Mouse (Mus musculus): ENCODE data around the gene Dnajc4. TPM values are rescaled to one million over a fixed set of nuclear protein-coding genes. Genes with fewer than 3 reads are reported as not detected.

Dnajc4 gene
- total RNA-seq, 1 experiment from 2014 or later: 50.3 TPM

GRCm38 (mm10) chr19:6975537-6976521 is 16.5 kb downstream of the Dnajc4 start, which contains the start of gene Plcb3:
Plcb3 (minus strand) TSS chr19:6976470.
- peak; percentile 59 for DNase-seq

DNA sequence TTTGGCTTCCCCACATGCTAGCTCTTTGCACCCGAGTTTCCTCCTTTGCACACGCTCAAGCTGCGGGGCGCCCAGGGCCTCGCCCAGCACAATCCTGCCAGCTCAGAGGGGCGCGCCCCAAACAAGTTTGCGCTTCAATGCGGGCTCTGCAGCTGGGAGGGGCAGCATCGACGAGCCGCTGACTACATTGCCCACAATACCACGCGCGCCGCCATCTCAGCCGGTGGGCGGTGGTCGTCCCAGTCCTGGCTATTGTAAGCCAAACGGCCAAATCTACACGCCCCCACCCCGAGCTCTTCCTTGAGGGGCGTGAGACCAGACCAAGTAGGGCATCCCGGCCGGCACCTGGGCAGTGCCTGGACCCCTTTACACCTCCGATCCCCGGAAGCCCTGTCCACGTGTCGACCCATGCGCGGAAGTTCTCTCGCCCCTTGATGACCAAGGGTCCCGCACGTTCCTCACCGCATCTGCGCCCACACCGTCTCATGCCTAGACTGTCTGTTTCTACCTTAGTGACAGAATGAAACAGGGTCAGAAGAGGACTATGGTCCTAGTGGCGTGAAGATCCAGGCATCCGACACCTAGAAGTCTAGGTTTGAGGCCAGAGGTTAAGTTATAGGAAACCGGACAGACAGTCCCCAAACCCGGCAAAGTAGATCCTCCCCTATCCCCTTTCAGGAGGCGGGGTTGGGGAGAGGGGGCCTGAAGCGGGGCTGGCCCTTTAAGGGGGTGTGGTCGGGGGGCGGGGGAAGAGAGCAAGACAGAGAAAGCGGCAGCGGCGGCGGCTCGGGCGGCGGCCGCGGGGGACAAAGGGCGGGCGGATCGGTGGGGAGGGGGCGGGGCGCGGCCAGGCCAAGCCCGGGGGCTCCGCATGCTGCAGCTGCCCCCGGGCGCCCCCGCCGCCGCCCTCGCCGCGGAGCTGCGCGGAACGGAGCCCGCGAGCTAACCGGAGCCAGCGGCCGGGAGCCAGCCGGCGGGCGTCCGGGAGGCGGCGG is 17.9 kb downstream of the Dnajc4 start, which contains the start of gene Ppp1r14b:
Gene Ppp1r14b (plus strand): TSS at position 758 of the 995 bp plus-strand sequence.
- DNase-seq: peak; percentile 87

DNA sequence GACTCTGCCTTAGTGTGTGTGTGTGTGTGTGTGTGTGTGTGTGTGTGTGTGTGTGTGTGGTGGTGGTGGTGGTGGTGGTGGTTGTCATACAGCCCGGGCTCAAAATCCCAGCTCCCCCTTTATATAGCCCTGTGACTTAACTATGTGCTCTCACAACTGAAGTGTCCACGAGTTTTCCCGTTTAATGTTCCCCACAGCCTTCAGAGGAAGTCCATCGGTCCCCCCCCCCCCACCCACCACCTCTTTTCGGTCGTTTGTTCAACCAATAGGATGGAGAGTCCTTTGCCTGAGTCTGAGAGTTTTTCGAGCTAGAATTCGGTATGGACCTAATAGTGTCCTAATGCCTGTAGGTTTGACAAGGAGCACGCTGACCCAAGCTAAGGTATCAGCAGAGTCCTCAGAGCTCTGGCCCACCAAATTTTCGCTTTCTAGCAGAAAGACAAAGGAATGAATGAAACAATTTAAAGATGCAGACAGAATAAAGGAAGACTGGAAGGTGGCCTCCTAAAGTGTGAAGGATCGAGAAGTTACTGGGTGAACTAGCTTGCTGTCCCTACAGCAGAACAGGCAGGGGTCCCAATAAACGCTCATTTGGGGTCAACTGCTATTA is 18.7 kb downstream of the Dnajc4 start:
- DNase-seq: no peak

DNA sequence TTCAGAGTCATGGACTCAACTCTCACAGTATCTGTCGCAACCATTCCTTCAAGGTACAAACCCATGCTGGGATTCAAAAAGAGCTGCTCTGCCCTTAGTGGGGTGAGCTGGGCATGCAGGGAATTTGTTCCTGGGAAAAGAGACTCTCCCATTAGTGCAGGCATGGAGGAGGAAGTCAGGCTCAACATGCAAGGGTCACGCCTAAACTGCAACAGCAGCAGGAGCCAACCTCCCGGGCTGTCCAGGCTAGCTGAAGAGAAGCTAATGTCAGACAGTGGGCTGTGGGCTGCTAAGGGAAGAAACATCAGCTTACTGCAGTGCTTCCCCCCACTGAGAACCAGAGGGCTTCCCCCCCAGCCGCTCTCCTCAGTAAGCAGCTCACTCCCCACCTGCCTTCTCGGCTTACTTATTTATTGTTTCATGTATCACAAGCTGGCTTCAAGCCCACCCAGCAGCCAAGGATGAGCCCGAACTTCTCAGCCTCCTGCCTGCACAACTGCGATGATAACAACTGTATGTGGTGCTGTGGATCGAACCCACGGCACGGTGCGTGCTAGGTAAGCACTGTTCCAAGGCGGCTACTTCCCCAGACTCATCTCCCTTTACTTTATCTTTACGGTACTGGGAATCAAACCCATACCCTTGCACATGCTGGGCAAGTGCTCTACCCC is 20.0 kb downstream of the Dnajc4 start:
- DNase-seq: no peak

DNA sequence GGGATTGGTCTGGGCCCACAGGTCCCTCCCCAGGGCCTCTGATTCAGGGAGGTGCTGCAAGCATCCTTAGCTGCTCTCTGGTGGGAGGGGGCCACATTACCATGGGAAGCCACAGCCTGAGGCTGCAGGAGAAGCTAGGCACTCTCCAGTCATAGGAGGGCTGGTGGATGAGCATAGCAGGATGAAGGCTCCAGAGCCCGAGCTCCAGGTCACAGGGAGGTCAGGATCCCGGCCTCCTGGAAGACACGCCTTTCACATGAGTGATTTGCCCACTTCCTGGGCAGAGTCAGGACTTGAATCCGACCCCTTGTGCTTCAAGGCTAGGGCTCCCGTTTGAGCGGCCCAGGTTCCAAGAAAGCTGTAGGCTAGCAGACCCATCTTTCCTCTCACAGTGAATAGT is 20.7 kb downstream of the Dnajc4 start:
- no peak for DNase-seq

GRCm38 (mm10) chr19:6970460-6971085 is 21.8 kb downstream of the Dnajc4 start:
- DNase-seq: no peak

- DNase-seq: peak; percentile 89
Measured at GRCm38 (mm10) chr19:6969665-6970381, 22.5 kb downstream of the Dnajc4 start.

- DNase-seq: no peak
Measured at GRCm38 (mm10) chr19:6969291-6969664, 23.1 kb downstream of the Dnajc4 start.

GRCm38 (mm10) chr19:6968491-6969271 is 23.7 kb downstream of the Dnajc4 start:
- no peak for DNase-seq

- DNase-seq: no peak
Measured at GRCm38 (mm10) chr19:6956461-6956860, 35.9 kb downstream of the Dnajc4 start.

DNA sequence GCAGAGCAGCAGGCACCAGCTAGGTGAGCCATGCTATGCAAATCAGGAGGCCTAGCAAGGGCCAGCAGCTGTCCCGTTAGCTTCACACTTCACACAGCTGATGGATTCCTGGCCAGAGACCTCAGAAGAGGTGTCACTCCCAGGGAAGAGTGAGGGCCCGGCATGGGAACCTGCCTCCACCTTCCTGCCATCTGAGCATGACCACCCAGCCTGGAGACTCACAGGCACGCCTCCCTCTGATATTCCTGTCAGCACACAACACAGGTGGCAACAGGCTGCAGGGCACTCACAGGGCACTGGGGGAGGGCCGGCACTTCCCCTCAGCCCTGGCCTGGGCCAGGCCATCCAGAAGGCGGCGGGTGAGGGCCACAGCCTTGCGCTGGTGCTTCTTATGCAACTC is 36.9 kb downstream of the Dnajc4 start:
- no peak for DNase-seq

- peak; percentile 65 for DNase-seq
Measured at GRCm38 (mm10) chr19:6954046-6954445, 38.3 kb downstream of the Dnajc4 start.

DNA sequence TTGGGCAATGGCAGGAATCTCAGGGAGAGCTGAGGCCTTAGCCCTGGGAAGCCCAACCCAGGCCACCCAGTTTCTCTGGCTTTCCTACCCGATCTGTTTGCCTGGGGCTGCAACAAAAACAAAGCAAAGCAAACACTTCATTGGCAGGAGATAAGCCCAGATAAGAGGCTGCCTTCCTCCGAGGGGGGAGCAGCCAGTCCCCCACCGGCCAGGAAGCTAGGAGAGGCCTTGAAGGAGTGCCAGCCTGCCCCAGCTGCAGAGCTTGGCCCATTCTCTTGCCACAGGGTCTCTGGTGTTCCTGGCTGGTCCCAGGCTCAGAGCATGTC is 39.7 kb downstream of the Dnajc4 start:
- DNase-seq: peak; percentile 73

GRCm38 (mm10) chr19:6951994-6952711 is 40.2 kb downstream of the Dnajc4 start:
- peak; percentile 88 for DNase-seq

- DNase-seq: peak; percentile 92
Measured at GRCm38 (mm10) chr19:6951381-6951968, 40.9 kb downstream of the Dnajc4 start.

- peak; percentile 61 for DNase-seq
Measured at GRCm38 (mm10) chr19:6950613-6951153, 41.7 kb downstream of the Dnajc4 start.

- DNase-seq: no peak
Measured at GRCm38 (mm10) chr19:6949951-6950350, 42.4 kb downstream of the Dnajc4 start.

DNA sequence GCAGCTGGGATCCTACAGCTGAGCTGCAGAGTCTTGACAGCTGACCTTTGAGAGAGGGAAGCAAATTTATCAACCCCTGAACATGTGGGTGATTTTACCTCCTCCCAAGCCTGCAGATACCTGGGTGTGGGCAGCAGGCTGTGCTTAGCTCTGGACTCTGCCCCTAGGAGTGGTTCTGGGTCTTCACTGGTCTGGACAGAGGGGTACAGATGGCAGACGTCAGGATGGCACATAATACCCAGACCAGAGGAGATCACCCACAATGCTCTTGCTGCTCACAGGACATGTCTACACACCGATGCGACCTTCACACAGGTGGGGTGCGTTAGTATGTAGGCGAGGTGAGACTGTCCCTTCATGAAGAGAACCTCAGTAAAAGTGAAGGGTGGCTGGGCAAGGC is 42.8 kb downstream of the Dnajc4 start:
- no peak for DNase-seq

Measured in adrenal gland, postnatal 25 days (tissue).